Mouse (Mus musculus) retina, embryonic 14.5 days (tissue): ENCODE measurements around the gene Manf.

Experiments used
- DNase-seq: peaks from one replicate; pipeline ENCODE4 v3.0.0-alpha.2; 2015; ENCODE audit warnings: low spot score

The Manf gene

GRCm38 (mm10) chr9:106884996-106885900, 6.5 kb downstream of the Manf start:
- DNase-seq = peak; percentile 31

GRCm38 (mm10) chr9:106884306-106884705, 7.5 kb downstream of the Manf start:
- peak; percentile 34 for DNase-seq

- DNase-seq = no peak
Observed at GRCm38 (mm10) chr9:106883085-106883484, 8.7 kb downstream of the Manf start.

GRCm38 (mm10) chr9:106882176-106882575, 9.6 kb downstream of the Manf start:
- DNase-seq = no peak

GRCm38 (mm10) chr9:106881071-106881755, 10.6 kb downstream of the Manf start:
- no peak for DNase-seq

- DNase-seq = no peak
Observed at GRCm38 (mm10) chr9:106879471-106879870, 12.3 kb downstream of the Manf start.

- DNase-seq = no peak
Observed at GRCm38 (mm10) chr9:106876666-106877065, 15.1 kb downstream of the Manf start.

- DNase-seq = no peak
Observed at GRCm38 (mm10) chr9:106874216-106874615, 17.6 kb downstream of the Manf start.

- no peak for DNase-seq
Observed at GRCm38 (mm10) chr9:106858036-106858435, 33.7 kb downstream of the Manf start.

- DNase-seq = no peak
Observed at GRCm38 (mm10) chr9:106856664-106857063, 35.1 kb downstream of the Manf start.

- no peak for DNase-seq
Observed at GRCm38 (mm10) chr9:106842800-106843199, 49.0 kb downstream of the Manf start.

- no peak for DNase-seq
Observed at GRCm38 (mm10) chr9:106840569-106840968, 51.2 kb downstream of the Manf start.

- peak; percentile 80 for DNase-seq
Observed at GRCm38 (mm10) chr9:106822381-106823104, 69.2 kb downstream of the Manf start.

GRCm38 (mm10) chr9:106821618-106822380, 70.0 kb downstream of the Manf start, which contains the start of gene Dcaf1:
Dcaf1 (plus strand) TSS chr9:106821874.
- peak; percentile 99 for DNase-seq

- DNase-seq = peak; percentile 5
Observed at GRCm38 (mm10) chr9:106821050-106821617, 70.6 kb downstream of the Manf start.

- DNase-seq = peak; percentile 49
Observed at GRCm38 (mm10) chr9:106819201-106819600, 72.6 kb downstream of the Manf start.

- no peak for DNase-seq
Observed at GRCm38 (mm10) chr9:106818191-106818590, 73.6 kb downstream of the Manf start.

GRCm38 (mm10) chr9:106806503-106806902, 85.3 kb downstream of the Manf start:
- no peak for DNase-seq

- DNase-seq = no peak
Observed at GRCm38 (mm10) chr9:106790831-106791230, 100.9 kb downstream of the Manf start.

GRCm38 (mm10) chr9:106789363-106789762, 102.4 kb downstream of the Manf start:
- no peak for DNase-seq

- peak; percentile 90 for DNase-seq
Observed at GRCm38 (mm10) chr9:106788812-106789321, 102.9 kb downstream of the Manf start, which contains the start of gene Rad54l2. Rad54l2 (minus strand) TSS chr9:106789194.
